Mouse (Mus musculus): ENCODE data around the gene Rab11fip4. TPM values are rescaled to one million over a fixed set of nuclear protein-coding genes. Genes with fewer than 3 reads are reported as not detected.

Gene Rab11fip4
- total RNA-seq, 2 experiments from 2014 or later: 0.07 to 0.38 TPM

DNA sequence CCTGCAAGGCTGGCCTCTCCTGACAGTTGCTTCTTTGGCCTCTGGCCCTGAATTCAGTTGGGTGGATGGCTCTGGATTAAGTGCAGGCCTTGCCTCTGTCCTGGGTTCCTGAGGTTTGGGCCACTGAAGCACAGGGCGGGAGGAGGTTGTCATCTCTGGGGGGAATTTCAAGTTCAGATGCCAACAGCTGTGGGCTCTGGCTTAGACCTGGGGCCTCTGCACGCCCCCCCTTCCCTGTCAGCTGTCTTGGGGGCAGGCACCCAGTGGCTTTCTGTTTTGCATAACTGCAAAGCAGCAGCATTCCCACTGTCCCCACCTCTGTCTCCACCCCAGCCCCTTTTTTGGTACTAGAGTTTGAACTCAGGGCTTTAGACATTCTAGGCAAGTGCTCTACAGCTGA, 139.4 kb downstream of the Rab11fip4 start:
- intact Hi-C loops (cut with DNase I): no loop called here
- DNase-seq: no peak

DNA sequence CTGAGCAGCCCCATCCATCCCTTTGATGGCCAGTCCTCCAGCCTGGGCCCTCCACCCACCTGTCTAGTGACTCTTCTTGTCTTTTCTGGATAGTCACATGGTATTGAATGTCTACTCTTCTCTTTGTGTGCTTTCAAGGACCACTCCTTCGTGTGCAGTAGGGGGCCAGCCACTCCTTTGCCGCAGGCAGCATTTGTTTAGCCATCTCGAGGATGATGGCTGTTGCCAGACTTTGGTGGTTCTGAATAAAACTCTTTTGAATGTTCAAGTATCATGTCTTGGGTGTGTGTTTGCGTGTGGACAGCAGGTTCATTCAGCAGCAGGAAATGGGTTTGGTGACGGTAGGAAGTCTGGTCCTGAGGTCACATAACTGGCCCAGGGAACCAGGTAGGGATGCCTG, 140.5 kb downstream of the Rab11fip4 start:
- DNase-seq: no peak
- intact Hi-C loops (cut with DNase I): no loop called here

DNA sequence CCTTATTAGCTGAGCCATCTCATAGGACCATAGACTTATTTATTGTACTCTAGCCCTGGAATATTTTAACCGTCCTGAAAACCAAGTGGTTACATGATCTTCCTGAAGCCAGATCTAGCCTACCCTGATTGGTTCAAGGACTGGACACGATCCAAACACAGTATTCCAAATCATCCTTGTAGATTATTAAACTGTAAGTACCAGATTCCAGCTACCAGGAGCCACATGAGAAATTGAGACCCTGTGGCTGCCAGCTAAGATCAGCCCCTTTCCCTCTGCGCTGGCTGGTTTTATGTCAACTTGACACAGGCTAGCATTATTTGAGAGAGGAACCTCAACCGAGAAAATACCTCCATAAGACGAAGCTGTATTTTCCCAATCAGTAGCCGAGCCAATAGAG, 142.0 kb downstream of the Rab11fip4 start:
- intact Hi-C loops (cut with DNase I): no loop called here
- no peak for DNase-seq

DNA sequence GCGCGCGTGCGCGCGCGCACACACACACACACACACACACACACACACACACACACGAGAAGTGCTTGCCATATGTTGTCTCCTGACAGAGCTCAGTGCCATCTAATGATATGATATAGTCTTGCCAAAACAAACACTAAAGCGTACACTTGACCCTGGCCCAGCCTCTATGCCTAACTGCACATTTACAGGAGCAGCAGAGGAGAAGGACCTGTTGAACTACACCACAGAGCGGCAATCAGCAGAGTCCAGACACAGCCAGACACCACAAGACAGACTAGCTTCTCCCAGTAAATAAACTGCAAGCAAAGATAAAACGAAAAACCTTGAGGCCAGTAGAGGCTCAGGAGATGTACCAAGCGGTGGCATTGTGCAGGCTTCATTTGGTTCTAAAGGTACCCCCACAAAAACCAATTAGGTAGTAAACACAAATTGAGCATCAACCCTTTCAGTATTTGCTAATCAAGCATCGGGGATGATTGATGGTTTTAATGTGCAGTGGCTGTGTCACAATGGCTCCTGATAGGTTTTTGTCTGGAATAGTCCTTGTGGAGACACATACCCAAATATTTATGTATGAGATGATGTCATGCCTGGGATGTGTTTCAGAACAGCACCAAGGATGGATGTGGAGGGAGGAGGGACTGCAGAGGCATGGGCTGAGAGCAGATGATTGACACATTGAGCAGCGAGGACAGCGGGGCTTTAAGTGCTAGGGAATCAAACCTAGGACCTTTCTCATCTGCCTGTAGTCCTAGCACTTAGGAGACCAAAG, 145.4 kb downstream of the Rab11fip4 start:
- DNase-seq: no peak
- intact Hi-C loops (cut with DNase I): no loop called here

DNA sequence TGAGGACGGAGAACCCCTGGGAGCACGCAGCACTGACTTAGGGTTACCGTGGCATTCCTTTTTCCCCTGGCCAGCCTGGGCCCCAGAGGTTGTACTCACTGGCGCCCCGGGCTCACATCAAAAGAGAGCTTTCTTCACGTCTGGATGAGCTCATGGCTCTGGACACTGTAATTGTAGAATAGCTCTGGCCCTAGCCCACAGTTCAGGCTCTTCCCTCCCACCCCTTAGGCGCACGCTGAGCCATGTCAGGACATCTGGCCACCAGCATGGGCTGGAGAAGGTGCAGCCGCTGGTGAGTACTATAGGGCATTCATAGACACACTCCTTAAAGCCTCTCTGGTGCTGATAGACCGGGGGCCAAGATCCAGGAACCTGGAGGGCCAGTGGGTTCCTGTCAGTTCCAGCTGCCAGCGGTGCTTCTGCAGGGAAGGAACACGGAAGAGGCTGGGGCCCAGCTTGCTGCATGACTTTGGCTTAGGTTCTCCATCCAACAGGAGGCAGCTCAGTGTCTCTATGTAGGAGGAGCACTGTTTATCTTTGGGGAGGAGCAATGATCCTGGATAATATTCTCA, 146.2 kb downstream of the Rab11fip4 start:
- intact Hi-C loops (cut with DNase I): no loop called here
- DNase-seq: peak; percentile 37 to 50

DNA sequence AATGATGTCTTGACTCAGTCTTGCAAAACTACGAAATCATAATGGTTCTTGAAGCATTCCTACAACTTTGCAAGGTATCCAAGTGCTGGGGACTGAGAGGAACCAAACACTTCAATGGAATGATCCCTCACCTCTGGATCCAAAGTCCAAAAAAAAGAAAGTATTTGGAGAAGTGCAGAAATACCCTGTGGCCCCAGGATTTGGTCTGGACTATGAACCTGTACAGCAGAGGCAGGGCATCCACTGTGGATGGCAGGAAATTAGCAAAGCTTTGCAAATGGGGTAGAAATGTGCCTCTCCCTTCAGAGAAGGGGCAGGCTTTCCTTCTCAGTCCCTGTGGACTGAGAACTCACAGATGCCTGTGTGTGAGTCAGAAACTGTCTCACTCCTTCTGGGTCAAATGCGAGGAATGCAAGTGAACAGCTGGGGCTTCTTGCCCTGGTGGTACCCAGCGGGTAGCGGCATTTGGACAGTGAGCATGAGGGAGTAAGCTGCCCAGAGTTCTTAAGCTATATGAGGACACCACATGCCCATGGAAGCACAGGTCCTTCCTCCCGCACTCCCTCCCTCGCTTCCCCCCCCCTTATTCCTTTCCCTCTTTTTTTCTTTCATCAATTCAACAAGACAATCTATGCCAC, 147.0 kb downstream of the Rab11fip4 start:
- DNase-seq: no peak
- intact Hi-C loops (cut with DNase I): no loop called here

DNA sequence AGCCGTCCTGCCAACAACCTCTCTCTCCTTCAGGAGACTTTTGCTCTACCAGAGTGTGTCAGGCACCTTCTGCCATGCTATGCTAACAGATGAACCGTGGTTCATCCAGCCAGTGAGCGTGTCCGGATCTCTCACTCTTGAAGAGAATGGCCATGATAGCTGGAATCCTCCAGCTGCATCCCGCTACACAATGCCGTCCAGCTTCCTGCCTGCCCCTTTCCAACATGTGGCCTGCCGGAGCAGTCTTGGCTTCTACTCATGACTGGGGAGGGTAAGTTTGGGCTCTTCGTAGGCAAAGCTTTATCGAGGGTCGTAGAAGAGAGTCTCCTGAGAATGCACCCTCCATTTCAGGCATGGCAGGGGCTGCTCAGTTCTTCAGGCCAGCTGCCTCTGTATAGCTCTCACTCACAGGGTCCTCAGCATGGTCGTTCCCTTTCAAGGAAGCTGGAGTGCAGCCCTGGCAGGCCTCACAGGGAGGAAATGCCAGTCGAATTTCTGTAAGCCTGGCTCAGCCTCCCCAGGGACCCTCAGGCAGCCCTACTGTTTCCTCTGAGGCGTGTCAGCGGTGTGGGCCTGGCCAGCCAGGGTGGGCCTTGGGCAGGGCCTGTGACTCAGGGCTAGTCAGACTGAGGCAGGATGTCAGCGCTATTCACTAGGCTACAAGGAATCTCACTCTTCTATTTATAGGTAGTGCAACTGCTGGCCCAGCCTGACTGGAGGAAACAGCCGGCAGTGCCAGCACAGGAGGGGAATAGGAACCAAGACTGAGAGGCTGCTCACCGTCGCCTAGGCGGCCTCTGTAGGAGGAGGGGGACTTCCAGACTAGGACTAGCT, 147.9 kb downstream of the Rab11fip4 start:
- intact Hi-C loops (cut with DNase I): no loop called here
- peak; percentile 74 to 80 for DNase-seq

DNA sequence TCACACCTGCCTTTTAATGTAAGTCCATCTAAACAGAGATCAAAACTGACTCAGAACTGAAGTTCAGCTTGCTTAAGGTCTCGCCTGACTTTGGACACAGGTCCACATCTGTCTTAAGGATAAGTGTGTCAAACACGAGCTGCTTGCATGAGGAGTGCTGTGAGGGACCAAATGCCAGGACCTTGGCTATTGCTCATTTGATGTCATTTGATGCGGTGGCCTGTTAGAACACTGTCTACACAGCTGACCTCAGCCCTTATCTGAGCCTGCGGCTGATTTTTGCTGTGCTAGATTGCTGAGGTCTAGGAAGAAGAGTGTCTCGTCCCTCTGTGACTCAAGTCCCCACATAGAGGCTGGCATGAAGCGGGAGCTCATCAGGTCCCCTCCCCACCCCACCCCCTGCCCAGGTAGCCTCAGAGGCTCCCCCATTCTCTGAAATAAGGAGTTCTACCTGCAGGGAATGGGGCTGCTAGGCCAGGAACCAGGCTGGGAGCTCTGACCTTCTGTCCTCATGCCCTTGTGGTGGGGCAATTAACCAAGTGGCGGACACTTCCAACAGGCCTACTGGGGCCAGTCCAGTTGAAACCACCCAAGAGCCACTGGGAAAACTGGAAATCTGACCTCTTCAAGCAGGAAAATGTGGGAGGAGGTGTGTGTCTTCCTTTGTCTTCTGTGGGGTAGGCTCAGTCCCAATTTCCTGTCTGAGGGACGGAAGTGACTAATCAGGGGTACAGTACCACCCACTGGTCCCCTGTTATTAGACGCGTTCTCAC, 149.9 kb downstream of the Rab11fip4 start:
- intact Hi-C loops (cut with DNase I): no loop called here
- no peak for DNase-seq

DNA sequence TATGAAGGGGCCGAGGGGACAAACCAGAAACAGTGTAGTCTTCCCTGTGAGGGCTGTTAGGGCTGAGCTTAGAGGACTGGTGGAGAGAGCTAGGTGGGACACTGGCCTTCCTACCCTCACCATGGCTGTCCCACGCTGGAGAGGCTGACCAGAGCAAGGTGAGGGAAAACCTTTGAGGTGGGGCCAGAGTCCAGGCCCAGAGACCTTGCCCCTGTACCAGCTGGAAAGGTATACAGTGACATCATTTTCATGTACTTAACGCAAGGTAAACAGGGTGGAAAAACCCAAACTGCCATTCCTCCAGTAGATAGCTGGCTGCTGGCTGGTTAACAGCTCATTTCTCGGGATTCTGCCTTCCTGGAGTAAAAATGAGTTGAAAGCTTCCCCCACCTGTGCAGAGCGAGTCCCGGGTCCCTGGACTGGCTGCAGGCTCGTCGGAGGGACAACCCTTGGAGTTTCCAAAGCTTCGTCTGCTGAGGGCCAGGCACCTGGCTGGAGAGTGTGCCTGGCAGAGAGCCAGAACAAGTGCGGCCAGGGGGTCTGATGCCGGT, 155.6 kb downstream of the Rab11fip4 start:
- no peak for DNase-seq
- intact Hi-C loops (cut with DNase I): no loop called here

Small RNA genes lying within 50 kb of the gene (microRNA-seq; reads per million reads assigned to microRNA genes)
- 16.8 to 22.2 reads per million in 2 experiments for gene Mir193a
- gene Mir365-2: 1.4 to 4.2 reads per million in 2 experiments

Other genes starting within 250 kb of the Rab11fip4 start
- gene Omg, start 87.1 kb upstream of the Rab11fip4 start, total RNA-seq (2021): not detected
- gene Evi2b, start 67.5 kb upstream of the Rab11fip4 start, total RNA-seq (2021): 1 to 10 TPM in 1 of 2 experiments, under 1 TPM in 1; 0.77 to 1.2 TPM
- under 1 TPM; 0.10 TPM for gene Evi2, start 60.6 kb upstream of the Rab11fip4 start, total RNA-seq (2021)
- gene Evi2a, start 60.6 kb upstream of the Rab11fip4 start, total RNA-seq (2021): 1 to 10 TPM in 1 of 2 experiments, under 1 TPM in 1; 0.81 to 2.0 TPM

Data from heart, postnatal 10 days (tissue).